Mouse (Mus musculus) olfactory bulb, adult 2 months (tissue): ENCODE results near the gene Mesp1.

Experiments
- CTCF ChIP-seq: fragments of 200-500 bp; IDR thresholded peaks from 2 replicates; pipeline ENCODE4 v1.5.1; 2012; ENCODE audit warnings: low read depth, mild to moderate bottlenecking, low read length, moderate library complexity; ENCODE audit not compliant: insufficient read depth
- POLR2A ChIP-seq: fragments of 200-500 bp; IDR thresholded peaks from 2 replicates; pipeline ENCODE4 v1.6.1; 2012; ENCODE audit warnings: mild to moderate bottlenecking, low read depth, low read length, moderate library complexity; ENCODE audit not compliant: insufficient read depth

DNA sequence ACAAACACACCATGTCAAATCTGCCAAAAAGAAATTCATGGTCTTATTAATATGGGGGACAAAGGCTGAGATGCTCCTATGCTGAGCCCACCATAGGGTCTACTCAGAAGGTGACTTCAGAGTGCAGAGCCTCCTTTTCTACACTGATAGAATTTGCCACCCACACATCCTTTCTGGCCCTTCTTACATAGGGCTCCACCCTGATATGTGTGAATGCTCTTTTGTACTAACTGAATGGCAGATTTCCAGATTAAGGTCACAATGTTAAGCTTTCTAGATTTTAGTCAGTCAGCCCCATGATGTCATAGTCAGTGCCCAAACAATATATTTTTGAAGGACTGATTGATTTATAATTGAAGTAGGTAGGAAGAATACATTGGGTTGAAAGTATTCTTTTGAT, 33.8 kb downstream of the Mesp1 start:
- TF ChIP-seq POLR2A (no peak), CTCF (no peak)
